Mouse (Mus musculus): ENCODE measurements around the gene Btn1a1. TPM values are rescaled to one million over a fixed set of nuclear protein-coding genes. Genes with fewer than 3 reads are reported as not detected.

Gene Btn1a1
- polyA plus RNA-seq, 1 experiment from 2014 or later, result 0.96 TPM

DNA sequence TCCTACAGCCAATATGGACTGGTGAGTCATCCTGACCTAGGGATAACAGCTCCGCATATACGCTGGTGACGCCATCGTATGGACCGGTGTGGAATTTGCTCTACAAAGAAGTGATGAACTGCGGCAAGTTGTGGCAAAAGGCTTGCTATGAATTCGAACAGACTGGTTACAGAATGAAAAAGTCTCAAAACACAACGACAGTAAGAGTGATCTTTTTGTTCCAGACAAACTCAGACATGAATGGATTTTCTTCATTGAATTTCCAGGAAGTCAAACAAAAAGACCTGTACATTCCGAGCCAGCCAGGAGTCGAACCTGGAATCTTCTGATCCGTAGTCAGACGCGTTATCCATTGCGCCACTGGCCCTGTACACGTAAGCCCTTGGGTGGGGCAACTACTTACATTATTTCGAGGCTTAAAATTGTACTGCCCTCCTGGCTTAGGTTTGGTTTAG lies 19.2 kb downstream of the Btn1a1 start:
- TF ChIP-seq CTCF (IDR thresholded peaks at IDR 0.05; ENCODE audit: low read depth), result peak; percentile 35; the same call in 1 of the 2 replicates
- TF ChIP-seq EP300 (IDR thresholded peaks at IDR 0.05; ENCODE audit: low read depth), result no peak; the same call in 1 of the 2 replicates

DNA sequence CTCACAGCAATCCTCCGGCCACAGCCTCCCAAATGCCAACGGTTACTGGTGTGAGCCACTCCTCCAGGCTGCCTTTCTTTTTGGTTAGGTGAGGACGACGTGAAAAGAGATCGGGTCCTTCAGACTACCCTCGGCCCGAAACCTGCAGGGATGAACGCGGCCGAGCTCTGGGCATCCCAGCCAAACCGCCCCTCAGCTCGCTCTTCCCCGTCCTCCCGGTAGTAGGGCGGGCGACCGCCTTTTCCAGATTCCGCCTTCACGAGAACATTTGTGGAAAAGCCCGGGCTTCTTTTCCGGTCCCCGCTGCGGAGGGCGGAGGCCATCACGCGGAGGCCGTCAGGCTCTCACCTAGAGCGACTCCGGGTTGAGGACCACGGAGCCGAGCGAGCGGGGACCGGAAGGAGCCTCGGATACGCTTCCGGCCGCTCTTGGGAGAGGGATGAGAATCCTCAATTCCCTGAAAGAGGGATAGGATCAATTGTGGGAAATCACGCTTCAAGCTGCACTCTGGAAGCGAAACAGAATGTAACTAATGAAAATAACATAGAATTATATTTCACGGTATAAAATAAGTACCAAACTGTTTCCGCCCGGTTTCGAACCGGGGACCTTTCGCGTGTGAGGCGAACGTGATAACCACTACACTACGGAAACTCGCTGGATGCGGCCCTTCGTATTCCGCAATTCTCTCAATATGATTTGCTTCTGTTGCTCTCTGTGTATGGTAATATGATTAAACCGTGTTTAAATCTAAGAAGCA lies 20.0 kb downstream of the Btn1a1 start:
- under 1% methylated on average over 55 of the region's 55 CpGs for WGBS (ENCODE audit: insufficient replicate concordance)
- ATAC-seq, result peak; percentile 89
- Histone ChIP-seq H3K36me3 (replicated peaks; ENCODE audit: insufficient read depth, low read length) (no peaks in the 10 kb centered on the region), H3K4me1 (ENCODE audit: insufficient read depth) (peaks cover 6% of the 10 kb centered on the region; the same call in 1 of the 2 replicates), H3K4me3 (ENCODE audit: low read depth, low read length) (peak overlapping the region; percentile 60), H3K9me3 (ENCODE audit: low read length) (no peaks in the 10 kb centered on the region), H3K27ac (ENCODE audit: low read depth) (peak overlapping the region; percentile 95), H3K4me2 (ENCODE audit: low read depth, low read length) (peak overlapping the region; percentile 85), H3K27me3 (ENCODE audit: insufficient read depth, low read length) (no peaks in the 10 kb centered on the region), H3K9ac (replicated peaks) (peak overlapping the region; percentile 75)
- DNase-seq, result peak; percentile 92
- TF ChIP-seq CTCF (IDR thresholded peaks at IDR 0.05; ENCODE audit: low read depth) (no peak), EP300 (IDR thresholded peaks at IDR 0.05; ENCODE audit: low read depth) (no peak; the same call in none of the 2 replicates)

More for the DNA sequence above, 19.2 kb downstream of the Btn1a1 start:
- Histone ChIP-seq H3K4me3 (ENCODE audit: low read depth, low read length) (peak overlapping the region; percentile 60), H3K27me3 (ENCODE audit: insufficient read depth, low read length) (no peaks in the 10 kb centered on the region), H3K4me1 (ENCODE audit: insufficient read depth) (peaks cover 6% of the 10 kb centered on the region; the same call in 1 of the 2 replicates), H3K27ac (ENCODE audit: low read depth) (peak overlapping the region; percentile 59), H3K4me2 (ENCODE audit: low read depth, low read length) (peak overlapping the region; percentile 85), H3K36me3 (replicated peaks; ENCODE audit: insufficient read depth, low read length) (no peaks in the 10 kb centered on the region), H3K9ac (replicated peaks) (peak overlapping the region; percentile 54; the same call in 1 of the 2 replicates), H3K9me3 (ENCODE audit: low read length) (no peaks in the 10 kb centered on the region)
- under 1% methylated on average over 16 of the region's 16 CpGs for WGBS (ENCODE audit: insufficient replicate concordance)
- DNase-seq (peak; percentile 88), ATAC-seq (peak; percentile 56)

DNA sequence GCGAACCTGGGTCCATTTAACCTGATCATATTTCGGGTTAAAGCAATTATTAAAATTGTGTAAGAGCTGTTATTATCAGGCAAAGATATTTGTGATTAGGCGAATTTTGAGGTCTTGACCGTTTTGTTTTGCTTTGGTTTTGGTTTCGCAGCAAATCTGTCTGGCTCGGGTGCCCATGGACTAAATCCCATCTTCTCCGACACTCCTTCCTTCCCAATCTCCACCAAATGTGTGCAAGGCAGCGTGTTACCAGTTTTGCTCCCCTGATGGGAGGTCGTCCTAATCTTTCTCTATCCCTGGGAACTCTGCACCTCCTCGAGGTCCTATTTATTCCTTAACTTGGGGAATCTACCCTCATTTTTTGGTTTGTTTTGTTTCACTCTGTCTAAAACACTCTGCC lies 20.5 kb downstream of the Btn1a1 start:
- ATAC-seq (no peak), DNase-seq (no peak)
- Histone ChIP-seq H3K27me3 (ENCODE audit: insufficient read depth, low read length) (no peaks in the 10 kb centered on the region), H3K4me1 (ENCODE audit: insufficient read depth) (peaks cover 6% of the 10 kb centered on the region; the same call in 1 of the 2 replicates), H3K9me3 (ENCODE audit: low read length) (no peaks in the 10 kb centered on the region), H3K36me3 (replicated peaks; ENCODE audit: insufficient read depth, low read length) (no peaks in the 10 kb centered on the region), H3K27ac (ENCODE audit: low read depth) (peak overlapping the region; percentile 95), H3K4me2 (ENCODE audit: low read depth, low read length) (peak overlapping the region; percentile 85), H3K4me3 (ENCODE audit: low read depth, low read length) (peak overlapping the region; percentile 60), H3K9ac (replicated peaks) (peak overlapping the region; percentile 75)
- WGBS (ENCODE audit: insufficient replicate concordance), result 8% methylated on average over 10 of the region's 10 CpGs
- TF ChIP-seq CTCF (IDR thresholded peaks at IDR 0.05; ENCODE audit: low read depth) (no peak), EP300 (IDR thresholded peaks at IDR 0.05; ENCODE audit: low read depth) (no peak)

DNA sequence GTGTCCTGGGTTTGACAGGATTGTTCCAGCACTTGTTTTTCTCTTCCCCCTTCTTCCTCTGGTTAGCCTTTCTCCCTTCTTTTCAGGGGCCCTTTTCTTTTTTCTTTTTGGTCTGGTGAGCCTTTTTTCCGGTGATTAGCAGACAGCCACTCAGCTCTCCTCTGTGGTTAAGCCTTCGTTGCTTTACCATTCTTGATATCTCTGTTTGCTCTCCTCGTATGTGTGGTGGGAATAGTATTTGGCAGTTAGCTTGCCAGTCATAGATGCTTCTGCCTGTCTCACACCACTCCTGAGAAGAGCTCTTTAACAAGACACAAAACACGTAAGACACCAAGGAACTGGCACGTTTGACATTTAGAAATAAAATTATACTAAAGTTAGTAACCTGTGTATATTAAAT lies 21.2 kb downstream of the Btn1a1 start:
- no peak for ATAC-seq

DNA sequence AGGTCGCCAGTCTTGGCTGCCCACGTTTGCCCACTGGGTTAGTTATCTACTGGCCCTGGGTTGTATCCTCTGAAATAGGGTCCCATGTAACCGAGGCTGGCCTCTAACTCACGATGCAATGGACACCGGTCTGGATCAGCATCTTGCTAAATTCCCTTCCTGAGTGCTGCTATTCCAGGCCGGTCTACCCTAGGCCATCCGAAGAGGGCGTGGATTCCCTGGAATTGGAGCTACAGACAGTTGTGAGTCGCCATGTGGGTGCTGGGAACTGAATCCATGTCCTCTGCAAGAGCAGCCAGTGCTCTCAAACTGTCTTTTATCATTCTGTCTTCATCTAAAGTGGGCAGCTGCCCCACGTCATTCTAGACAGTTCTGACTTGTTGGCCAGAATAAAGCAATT lies 25.8 kb downstream of the Btn1a1 start:
- H3K9me3 ChIP-seq (ENCODE audit: low read length), result no peaks in the 10 kb centered on the region
- H3K27me3 ChIP-seq (ENCODE audit: insufficient read depth, low read length), result no peaks in the 10 kb centered on the region
- ATAC-seq (no peak), DNase-seq (no peak)
- H3K27ac ChIP-seq (ENCODE audit: low read depth), result no peak overlapping the region
- H3K4me1 ChIP-seq (ENCODE audit: insufficient read depth), result 0 out of 2 replicates have a peak, but pooled peaks cover 9% of the 10 kb centered on the region
- no peak overlapping the region for H3K9ac ChIP-seq (replicated peaks)
- H3K4me2 ChIP-seq (ENCODE audit: low read depth, low read length), result no peak overlapping the region
- H3K36me3 ChIP-seq (replicated peaks; ENCODE audit: insufficient read depth, low read length), result no peaks in the 10 kb centered on the region
- no peak overlapping the region for H3K4me3 ChIP-seq (ENCODE audit: low read depth, low read length)
- TF ChIP-seq CTCF (IDR thresholded peaks at IDR 0.05; ENCODE audit: low read depth) (no peak), EP300 (IDR thresholded peaks at IDR 0.05; ENCODE audit: low read depth) (no peak)
- WGBS (ENCODE audit: insufficient replicate concordance), result 77% methylated on average over 10 of the region's 10 CpGs

More for the DNA sequence above, 21.2 kb downstream of the Btn1a1 start:
- H3K4me3 ChIP-seq (ENCODE audit: low read depth, low read length), result no peak overlapping the region; the same call in 1 of the 2 replicates
- TF ChIP-seq CTCF (IDR thresholded peaks at IDR 0.05; ENCODE audit: low read depth), result no peak
- TF ChIP-seq EP300 (IDR thresholded peaks at IDR 0.05; ENCODE audit: low read depth), result no peak
- H3K27ac ChIP-seq (ENCODE audit: low read depth), result no peak overlapping the region
- peak overlapping the region; percentile 85 for H3K4me2 ChIP-seq (ENCODE audit: low read depth, low read length)
- DNase-seq, result no peak
- 46% methylated on average over 5 of the region's 5 CpGs for WGBS (ENCODE audit: insufficient replicate concordance)
- H3K36me3 ChIP-seq (replicated peaks; ENCODE audit: insufficient read depth, low read length), result no peaks in the 10 kb centered on the region
- H3K4me1 ChIP-seq (ENCODE audit: insufficient read depth), result peaks cover 6% of the 10 kb centered on the region; the same call in 1 of the 2 replicates
- no peaks in the 10 kb centered on the region for H3K27me3 ChIP-seq (ENCODE audit: insufficient read depth, low read length)
- no peaks in the 10 kb centered on the region for H3K9me3 ChIP-seq (ENCODE audit: low read length)
- H3K9ac ChIP-seq (replicated peaks), result no peak overlapping the region; the same call in 1 of the 2 replicates

DNA sequence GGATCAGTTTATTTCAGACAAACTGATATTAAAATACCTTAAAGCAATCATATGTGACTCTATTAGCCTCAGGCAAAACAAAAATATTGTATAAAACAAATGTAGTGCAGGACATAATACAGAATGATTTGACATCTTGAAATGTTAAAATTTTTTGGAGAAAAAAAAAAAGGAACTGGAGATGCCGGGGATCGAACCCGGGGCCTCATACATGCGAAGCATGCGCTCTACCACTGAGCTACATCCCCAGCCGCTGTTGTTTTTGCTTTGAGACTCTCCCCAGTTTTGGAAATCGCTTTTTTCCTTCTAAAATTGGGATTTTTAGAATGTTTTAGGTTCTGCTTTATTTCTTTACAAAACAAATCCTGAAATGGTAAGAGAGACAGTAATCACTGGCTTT lies 27.2 kb downstream of the Btn1a1 start:
- TF ChIP-seq EP300 (IDR thresholded peaks at IDR 0.05; ENCODE audit: low read depth), result no peak
- no peak for TF ChIP-seq CTCF (IDR thresholded peaks at IDR 0.05; ENCODE audit: low read depth)
- peak overlapping the region; percentile 82 for H3K4me2 ChIP-seq (ENCODE audit: low read depth, low read length)
- no peaks in the 10 kb centered on the region for H3K27me3 ChIP-seq (ENCODE audit: insufficient read depth, low read length)
- no peak overlapping the region for H3K9ac ChIP-seq (replicated peaks)
- ATAC-seq, result peak; percentile 40
- peak; percentile 64 for DNase-seq
- H3K4me3 ChIP-seq (ENCODE audit: low read depth, low read length), result peak overlapping the region; percentile 63
- no peaks in the 10 kb centered on the region for H3K9me3 ChIP-seq (ENCODE audit: low read length)
- H3K4me1 ChIP-seq (ENCODE audit: insufficient read depth), result 0 out of 2 replicates have a peak, but pooled peaks cover 6% of the 10 kb centered on the region
- under 1% methylated on average over 7 of the region's 7 CpGs for WGBS (ENCODE audit: insufficient replicate concordance)
- 0 out of 2 replicates have a peak overlapping the region, but pooled peaks have one; percentile 82 for H3K27ac ChIP-seq (ENCODE audit: low read depth)
- H3K36me3 ChIP-seq (replicated peaks; ENCODE audit: insufficient read depth, low read length), result no peaks in the 10 kb centered on the region
